Mouse (Mus musculus) G1E (cell line): Measurements from ENCODE around the gene Kdm4a.

Experiments used
- CTCF ChIP-seq: IDR thresholded peaks from 2 replicates; pipeline ENCODE4 v1.5.1; 2012; ENCODE audit warnings: low read depth, low read length, inconsistent platforms, mixed read lengths
- GATA1 ChIP-seq: IDR thresholded peaks from 2 replicates; pipeline ENCODE4 v1.6.1; 2012; ENCODE audit warnings: borderline replicate concordance, low read length, inconsistent platforms, mixed read lengths

DNA sequence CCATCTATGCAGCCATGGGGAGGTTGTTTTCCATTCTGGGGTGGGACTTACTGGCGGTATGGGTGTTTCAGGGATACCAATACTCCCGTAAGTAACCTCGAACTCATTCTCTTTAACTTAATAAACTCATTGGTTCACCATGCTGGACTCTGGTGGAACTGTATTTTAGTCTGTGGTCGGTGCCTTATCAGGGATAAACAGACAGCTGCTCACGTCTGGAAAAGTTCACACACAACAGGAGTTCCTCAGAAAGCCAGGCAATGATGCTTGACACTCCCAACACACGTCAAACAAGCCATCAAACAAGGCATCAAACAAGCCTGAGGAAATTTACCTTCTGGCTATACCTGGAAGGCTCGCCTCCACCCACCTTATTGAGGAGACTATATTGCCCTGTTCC is 64.7 kb downstream of the Kdm4a start:
- no peak for TF ChIP-seq CTCF
- TF ChIP-seq GATA1: no peak
